Mouse (Mus musculus): ENCODE measurements around the gene Ube2s.
A peak's percentile ranks its signal among the peaks of the same experiment; 100 is the strongest.

DNA sequence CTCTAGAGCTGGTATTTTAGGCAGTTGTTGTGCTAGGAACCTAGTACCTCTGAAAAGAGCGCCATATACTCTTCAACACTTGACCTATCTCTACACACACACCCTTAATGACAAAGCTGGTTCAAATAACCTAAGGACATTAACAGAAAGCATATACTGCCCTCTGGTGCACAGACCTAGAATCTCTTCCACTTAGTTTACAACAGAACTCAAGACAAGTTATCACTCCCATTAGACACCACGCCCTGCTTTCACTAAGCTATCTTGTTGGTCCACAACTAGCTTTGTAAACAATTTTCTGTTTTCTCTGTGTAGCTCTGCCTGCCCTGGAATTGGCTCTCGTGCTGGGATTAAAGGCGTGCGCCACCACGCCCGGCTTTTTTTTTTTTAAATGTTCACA lies 5.7 kb downstream of the Ube2s start:
- TF ChIP-seq HCFC1 (IDR thresholded peaks at IDR 0.05; ENCODE audit: borderline replicate concordance, insufficient read depth, low read length) (no peak), ZNF384 (IDR thresholded peaks at IDR 0.05; ENCODE audit: low read depth, low read length) (peak; percentile 50; the same call in 1 of the 2 replicates), MAFK (IDR thresholded peaks at IDR 0.05; ENCODE audit: insufficient read depth, low read depth, low read length) (no peak)
